Mouse (Mus musculus): ENCODE data around the gene D930048N14Rik. TPM values are rescaled to one million over a fixed set of nuclear protein-coding genes. Genes with fewer than 3 reads are reported as not detected.
"Not testable (repeated sequence)": the region's sequence is repeated elsewhere in the genome, so short reads cannot be mapped to it uniquely, and the experiment has no call there.

D930048N14Rik gene
- total and polyA plus RNA-seq, 3 experiments = 0.39 to 2.1 TPM; not detected in 1

- H3K27me3 ChIP-seq (ENCODE audit: control insufficient read depth in 1 of 2, insufficient read depth in 2 of 2, low read length in 2 of 2) = no peaks in the 10 kb centered on the region
- TF ChIP-seq RCOR1 (IDR thresholded peaks at IDR 0.05; ENCODE audit: low read depth, low read length) = no peak
- no peak for TF ChIP-seq KAT2A (conservative IDR thresholded peaks at IDR 0.05; ENCODE audit: low read depth, low read length)
- DNase-seq (ENCODE audit: low read depth, low spot score) = no peak
- no peak overlapping the region for H3K4me3 ChIP-seq (ENCODE audit: control insufficient read depth in 1 of 2, insufficient read depth in 1 of 2, low read depth in 2 of 2, low read length in 2 of 2)
- no peaks in the 10 kb centered on the region for H3K79me2 ChIP-seq (ENCODE audit: control insufficient read depth, insufficient read depth, low read length, poor library complexity)
- H3K27ac ChIP-seq (ENCODE audit: control insufficient read depth, low read depth, low read length) = no peak overlapping the region
- no peak overlapping the region for H3K9ac ChIP-seq (ENCODE audit: control insufficient read depth, low read depth, low read length, poor library complexity, severe bottlenecking)
- no peaks in the 10 kb centered on the region for H3K9me3 ChIP-seq (replicated peaks; ENCODE audit: insufficient read depth, low read length)
- H3K4me1 ChIP-seq (ENCODE audit: control insufficient read depth in 1 of 2, insufficient read depth in 2 of 2, low read length in 2 of 2) = peaks cover 8 to 15% of the 10 kb centered on the region in 2 experiments
- peaks cover 0 to 11% of the 10 kb centered on the region in 2 experiments; a peak in 2 of 4 replicates for H3K36me3 ChIP-seq (ENCODE audit: control insufficient read depth in 1 of 2, insufficient read depth in 2 of 2, low read length in 2 of 2)
Observed at GRCm38 (mm10) chr11:51661867-51662365, 11.2 kb downstream of the D930048N14Rik start.

- H3K4me3 ChIP-seq (ENCODE audit: control insufficient read depth in 1 of 2, insufficient read depth in 1 of 2, low read depth in 2 of 2, low read length in 2 of 2) = no peak overlapping the region
- no peak for DNase-seq (ENCODE audit: low read depth, low spot score)
- H3K27ac ChIP-seq (ENCODE audit: control insufficient read depth, low read depth, low read length) = no peak overlapping the region
- peaks cover 8 to 15% of the 10 kb centered on the region in 2 experiments for H3K4me1 ChIP-seq (ENCODE audit: control insufficient read depth in 1 of 2, insufficient read depth in 2 of 2, low read length in 2 of 2)
- H3K79me2 ChIP-seq (ENCODE audit: control insufficient read depth, insufficient read depth, low read length, poor library complexity) = no peaks in the 10 kb centered on the region
- H3K9me3 ChIP-seq (replicated peaks; ENCODE audit: insufficient read depth, low read length) = no peaks in the 10 kb centered on the region
- peaks cover 0 to 11% of the 10 kb centered on the region in 2 experiments; a peak in 2 of 4 replicates for H3K36me3 ChIP-seq (ENCODE audit: control insufficient read depth in 1 of 2, insufficient read depth in 2 of 2, low read length in 2 of 2)
- no peak overlapping the region for H3K9ac ChIP-seq (ENCODE audit: control insufficient read depth, low read depth, low read length, poor library complexity, severe bottlenecking)
- no peak for TF ChIP-seq MAX (IDR thresholded peaks at IDR 0.05; ENCODE audit: low read length)
- no peak for TF ChIP-seq NRF1 (IDR thresholded peaks at IDR 0.05; ENCODE audit: insufficient read depth, low read depth, low read length, poor library complexity, severe bottlenecking)
- no peak for TF ChIP-seq POLR2AphosphoS5 (IDR thresholded peaks at IDR 0.05; ENCODE audit: borderline replicate concordance, low read depth, low read length)
- TF ChIP-seq POLR2A (IDR thresholded peaks at IDR 0.05; ENCODE audit: control insufficient read depth in 1 of 2, insufficient read depth in 1 of 2, low read depth in 1 of 2, low read length in 2 of 2, poor library complexity in 1 of 2) = no peak
- TF ChIP-seq JUND (IDR thresholded peaks at IDR 0.05; ENCODE audit: low read depth, low read length) = no peak
- TF ChIP-seq ZMIZ1 (IDR thresholded peaks at IDR 0.05; ENCODE audit: low read depth, low read length) = no peak
- H3K27me3 ChIP-seq (ENCODE audit: control insufficient read depth in 1 of 2, insufficient read depth in 2 of 2, low read length in 2 of 2) = no peaks in the 10 kb centered on the region
Observed at GRCm38 (mm10) chr11:51662632-51663031, 11.9 kb downstream of the D930048N14Rik start.

GRCm38 (mm10) chr11:51664747-51665146, 14.0 kb downstream of the D930048N14Rik start:
- not testable (repeated sequence) for H3K9me3 ChIP-seq (replicated peaks; ENCODE audit: insufficient read depth, low read length); H3K36me3 ChIP-seq (ENCODE audit: control insufficient read depth in 1 of 2, insufficient read depth in 2 of 2, low read length in 2 of 2); H3K79me2 ChIP-seq (ENCODE audit: control insufficient read depth, insufficient read depth, low read length, poor library complexity); DNase-seq (ENCODE audit: low read depth, low spot score); H3K27me3 ChIP-seq (ENCODE audit: control insufficient read depth in 1 of 2, insufficient read depth in 2 of 2, low read length in 2 of 2); H3K9ac ChIP-seq (ENCODE audit: control insufficient read depth, low read depth, low read length, poor library complexity, severe bottlenecking); H3K4me1 ChIP-seq (ENCODE audit: control insufficient read depth in 1 of 2, insufficient read depth in 2 of 2, low read length in 2 of 2); H3K27ac ChIP-seq (ENCODE audit: control insufficient read depth, low read depth, low read length); H3K4me3 ChIP-seq (ENCODE audit: control insufficient read depth in 1 of 2, insufficient read depth in 1 of 2, low read depth in 2 of 2, low read length in 2 of 2)

GRCm38 (mm10) chr11:51670846-51671245, 20.1 kb downstream of the D930048N14Rik start:
- Histone ChIP-seq H3K9ac (ENCODE audit: control insufficient read depth, low read depth, low read length, poor library complexity, severe bottlenecking) (no peak overlapping the region), H3K9me3 (replicated peaks; ENCODE audit: insufficient read depth, low read length) (no peaks in the 10 kb centered on the region), H3K4me3 (ENCODE audit: control insufficient read depth in 1 of 2, insufficient read depth in 1 of 2, low read depth in 2 of 2, low read length in 2 of 2) (no peak overlapping the region), H3K4me1 (ENCODE audit: control insufficient read depth in 1 of 2, insufficient read depth in 2 of 2, low read length in 2 of 2) (peaks cover 3 to 9% of the 10 kb centered on the region in 2 experiments; a peak in 3 of 4 replicates), H3K79me2 (ENCODE audit: control insufficient read depth, insufficient read depth, low read length, poor library complexity) (no peaks in the 10 kb centered on the region), H3K27me3 (ENCODE audit: control insufficient read depth in 1 of 2, insufficient read depth in 2 of 2, low read length in 2 of 2) (no peaks in the 10 kb centered on the region), H3K36me3 (ENCODE audit: control insufficient read depth in 1 of 2, insufficient read depth in 2 of 2, low read length in 2 of 2) (peaks cover 0 to 6% of the 10 kb centered on the region in 2 experiments; a peak in 2 of 4 replicates), H3K27ac (ENCODE audit: control insufficient read depth, low read depth, low read length) (no peak overlapping the region)
- no peak for DNase-seq (ENCODE audit: low read depth, low spot score)
- no peak for TF ChIP-seq ZKSCAN1 (IDR thresholded peaks at IDR 0.05; ENCODE audit: low read depth, low read length)
- TF ChIP-seq ZC3H11A (IDR thresholded peaks at IDR 0.05; ENCODE audit: low read depth, low read length) = no peak
- no peak for TF ChIP-seq TCF12 (IDR thresholded peaks at IDR 0.05; ENCODE audit: low read depth, low read length)
- no peak for TF ChIP-seq EP300 (IDR thresholded peaks at IDR 0.05; ENCODE audit: low read depth in 1 of 2, low read length in 2 of 2)
- no peak for TF ChIP-seq TAL1 (IDR thresholded peaks at IDR 0.05; ENCODE audit: low read length)
